Mouse (Mus musculus) MEL (cell line): ENCODE results near the gene Tmprss7. TPM values are rescaled to one million over a fixed set of nuclear protein-coding genes. Genes with fewer than 3 reads are reported as not detected.

Source experiments
- DNase-seq: peaks from one replicate; pipeline ENCODE4 v3.0.0; 2011; ENCODE audit warnings: low read depth, low spot score
- H3K27ac ChIP-seq: 2 replicates; pipeline ENCODE4 v1.5.1; 2012; ENCODE audit warnings: low read depth, mild to moderate bottlenecking, control low read depth, low read length, moderate library complexity; ENCODE audit not compliant: control insufficient read depth
- H3K27me3 ChIP-seq, 2 experiments: fragments of 150-350 bp in 1 of 2; sonication (generic) in 1 of 2; 2 replicates each; pipeline ENCODE4 v1.6.1; 2012; ENCODE audit warnings: low read length in 2 of 2, mild to moderate bottlenecking in 2 of 2, improper control_type of control experiment in 1 of 2, moderate library complexity in 1 of 2; ENCODE audit not compliant: insufficient read depth in 2 of 2, control insufficient read depth in 1 of 2
- H3K36me3 ChIP-seq, 2 experiments: 2 replicates each; pipeline ENCODE4 v1.6.1; 2012 to 2014; ENCODE audit warnings: low read length in 2 of 2, improper control_type of control experiment in 1 of 2, inconsistent platforms in 1 of 2, mild to moderate bottlenecking in 1 of 2; ENCODE audit not compliant: insufficient read depth in 2 of 2, control insufficient read depth in 1 of 2
- H3K4me1 ChIP-seq, 2 experiments: fragments of 150-350 bp in 1 of 2; sonication (generic) in 1 of 2; 2 replicates each; pipeline ENCODE4 v1.6.1; 2012; ENCODE audit warnings: low read length in 2 of 2, improper control_type of control experiment in 1 of 2, mild to moderate bottlenecking in 1 of 2; ENCODE audit not compliant: insufficient read depth in 2 of 2, control insufficient read depth in 1 of 2
- H3K4me3 ChIP-seq, 2 experiments: fragments of 150-350 bp in 1 of 2; sonication (generic) in 1 of 2; 2 replicates each; pipeline ENCODE4 v1.5.1; 2012; ENCODE audit warnings: low read depth in 2 of 2, low read length in 2 of 2, mild to moderate bottlenecking in 2 of 2, moderate library complexity in 2 of 2, control low read depth in 1 of 2, improper control_type of control experiment in 1 of 2; ENCODE audit not compliant: control insufficient read depth in 1 of 2, insufficient read depth in 1 of 2
- H3K79me2 ChIP-seq: 2 replicates; pipeline ENCODE4 v1.6.1; 2012; ENCODE audit warnings: mild to moderate bottlenecking, low read length, moderate library complexity; ENCODE audit not compliant: control insufficient read depth, poor library complexity, insufficient read depth
- H3K9ac ChIP-seq: 2 replicates; pipeline ENCODE4 v1.6.1; 2012; ENCODE audit warnings: low read depth, mild to moderate bottlenecking, control low read depth, low read length, moderate library complexity; ENCODE audit not compliant: control insufficient read depth, poor library complexity, severe bottlenecking
- H3K9me3 ChIP-seq: fragments of 150-350 bp; sonication (generic); replicated peaks from 2 replicates; pipeline ENCODE4 v1.6.1; 2012; ENCODE audit warnings: mild to moderate bottlenecking, low read length, improper control_type of control experiment, moderate library complexity; ENCODE audit not compliant: insufficient read depth
- CHD2 ChIP-seq: IDR thresholded peaks from 2 replicates; pipeline ENCODE4 v1.6.1; 2011; ENCODE audit warnings: low read length, improper control_type of control experiment
- CTCF ChIP-seq, 3 experiments: IDR thresholded peaks in 2 of 3; conservative IDR thresholded peaks in 1 of 3; 2 replicates each; pipeline ENCODE4 v1.5.1; 2011 to 2012; ENCODE audit warnings: low read length in 3 of 3, low read depth in 2 of 3, mild to moderate bottlenecking in 2 of 3, improper control_type of control experiment in 1 of 3, inconsistent platforms in 1 of 3, mixed read lengths in 1 of 3, moderate library complexity in 1 of 3; ENCODE audit not compliant: control insufficient read depth in 1 of 3, insufficient read depth in 1 of 3, poor library complexity in 1 of 3, severe bottlenecking in 1 of 3
- E2F4 ChIP-seq: IDR thresholded peaks from 2 replicates; pipeline ENCODE4 v1.6.1; 2011; ENCODE audit warnings: low read depth, low read length, improper control_type of control experiment, borderline replicate concordance
- ELF1 ChIP-seq: IDR thresholded peaks from 2 replicates; pipeline ENCODE4 v1.6.1; 2014; ENCODE audit warnings: low read depth, mild to moderate bottlenecking, inconsistent platforms, low read length, improper control_type of control experiment, moderate library complexity
- JUND ChIP-seq: IDR thresholded peaks from 2 replicates; pipeline ENCODE4 v1.6.1; 2011; ENCODE audit warnings: low read depth, mild to moderate bottlenecking, improper control_type of control experiment, low read length
- KAT2A ChIP-seq: conservative IDR thresholded peaks from 2 replicates; pipeline ENCODE4 v1.6.1; 2012; ENCODE audit warnings: low read depth, low read length, improper control_type of control experiment, inconsistent platforms
- MXI1 ChIP-seq: IDR thresholded peaks from 2 replicates; pipeline ENCODE4 v1.6.1; 2011; ENCODE audit warnings: mild to moderate bottlenecking, low read depth, low read length, improper control_type of control experiment
- MYB ChIP-seq: IDR thresholded peaks from 2 replicates; pipeline ENCODE4 v1.6.1; 2011; ENCODE audit warnings: mild to moderate bottlenecking, low read depth, low read length, improper control_type of control experiment
- MYC ChIP-seq: IDR thresholded peaks from 2 replicates; pipeline ENCODE4 v1.6.1; 2011; ENCODE audit warnings: low read depth, mild to moderate bottlenecking, low read length, improper control_type of control experiment, moderate library complexity
- NELFE ChIP-seq: IDR thresholded peaks from 2 replicates; pipeline ENCODE4 v1.6.1; 2011; ENCODE audit warnings: low read depth, low read length, improper control_type of control experiment
- NRF1 ChIP-seq: IDR thresholded peaks from 2 replicates; pipeline ENCODE4 v1.6.1; 2014; ENCODE audit warnings: low read depth, mild to moderate bottlenecking, inconsistent platforms, low read length, improper control_type of control experiment, moderate library complexity; ENCODE audit not compliant: poor library complexity, insufficient read depth, severe bottlenecking
- POLR2AphosphoS2 ChIP-seq: IDR thresholded peaks from 2 replicates; pipeline ENCODE4 v1.6.1; 2011; ENCODE audit warnings: low read length, improper control_type of control experiment
- POLR2AphosphoS5 ChIP-seq: IDR thresholded peaks from 2 replicates; pipeline ENCODE4 v1.6.1; 2012; ENCODE audit warnings: low read depth, borderline replicate concordance, mild to moderate bottlenecking, inconsistent platforms, low read length, moderate library complexity, mixed read lengths
- RAD21 ChIP-seq: IDR thresholded peaks from 2 replicates; pipeline ENCODE4 v1.6.1; 2011; ENCODE audit warnings: mild to moderate bottlenecking, low read depth, low read length, improper control_type of control experiment
- SIN3A ChIP-seq: IDR thresholded peaks from 2 replicates; pipeline ENCODE4 v1.6.1; 2012; ENCODE audit warnings: low read length, improper control_type of control experiment, inconsistent platforms
- UBTF ChIP-seq: IDR thresholded peaks from 2 replicates; pipeline ENCODE4 v1.6.1; 2012; ENCODE audit warnings: low read depth, mild to moderate bottlenecking, inconsistent platforms, low read length, improper control_type of control experiment, moderate library complexity, borderline replicate concordance; ENCODE audit not compliant: insufficient read depth
- USF2 ChIP-seq, 2 experiments: IDR thresholded peaks; 2 replicates each; pipeline ENCODE4 v1.6.1; 2011 to 2012; ENCODE audit warnings: improper control_type of control experiment in 2 of 2, low read length in 2 of 2, borderline replicate concordance in 1 of 2, inconsistent platforms in 1 of 2, low read depth in 1 of 2, mild to moderate bottlenecking in 1 of 2; ENCODE audit not compliant: insufficient read depth in 1 of 2
- ZMIZ1 ChIP-seq: IDR thresholded peaks from 2 replicates; pipeline ENCODE4 v1.6.1; 2012; ENCODE audit warnings: low read depth, mild to moderate bottlenecking, inconsistent platforms, low read length, improper control_type of control experiment, moderate library complexity
- polyA plus RNA-seq, 2 experiments: library from polyadenylated mRNA; stranded (reverse) in 1 of 2; unstranded in 1 of 2; fragments of >175 nt in 1 of 2; fragments of >200 nt in 1 of 2; gene quantifications; 2 replicates each; pipeline versions ENCODE4 v1.2.1 to v1.2.4; 2012; ENCODE audit warnings: low replicate concordance in 2 of 2, low read depth in 1 of 2; ENCODE audit not compliant: insufficient read length in 2 of 2, insufficient read depth in 1 of 2, missing spikeins in 1 of 2
- total RNA-seq: library from RNA; depleted of rRNA; stranded (reverse); fragments of 300-350 nt; gene quantifications from 2 replicates; pipeline ENCODE4 v1.2.3, GENCODE M21; 2012

The Tmprss7 gene
- total and polyA plus RNA-seq, 3 experiments, result 0.04 TPM; not detected in 1

GRCm38 (mm10) chr16:45711263-45711662 lies 17.8 kb upstream of the Tmprss7 start:
- Histone ChIP-seq H3K79me2 (no peaks in the 10 kb centered on the region), H3K27me3 (no peaks in the 10 kb centered on the region), H3K36me3 (no peaks in the 10 kb centered on the region), H3K4me3 (no peak overlapping the region), H3K9me3 (no peaks in the 10 kb centered on the region), H3K4me1 (no peaks in the 10 kb centered on the region), H3K9ac (no peak overlapping the region), H3K27ac (no peak overlapping the region)
- DNase-seq, result no peak
- TF ChIP-seq CHD2 (no peak), NELFE (no peak), RAD21 (no peak; the same call in 1 of the 2 replicates)

DNA sequence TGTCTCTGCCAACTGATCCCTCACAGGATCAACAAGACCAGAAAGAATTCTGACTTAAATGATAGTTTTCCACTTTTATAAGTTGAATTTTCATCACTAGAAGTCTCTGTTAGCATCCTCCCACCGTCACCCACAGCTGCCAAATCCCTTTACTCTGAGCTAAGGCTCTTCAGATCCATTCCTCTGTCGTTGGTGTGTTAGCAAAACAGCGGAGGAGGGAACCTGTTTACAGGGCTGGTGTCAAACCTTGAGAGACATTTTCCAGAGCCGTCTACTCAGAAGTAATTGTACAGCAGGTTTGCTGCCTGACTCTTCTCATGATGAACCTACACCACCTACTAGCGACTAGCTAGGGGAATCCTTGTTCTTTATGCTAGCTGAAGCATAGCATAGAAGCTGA lies 5.8 kb upstream of the Tmprss7 start:
- DNase-seq, result no peak
- no peak overlapping the region for H3K27ac ChIP-seq
- no peaks in the 10 kb centered on the region for H3K4me1 ChIP-seq
- H3K27me3 ChIP-seq, result peaks cover 0 to 2% of the 10 kb centered on the region in 2 experiments; a peak in 1 of 4 replicates
- no peaks in the 10 kb centered on the region for H3K9me3 ChIP-seq
- no peak overlapping the region for H3K9ac ChIP-seq
- H3K79me2 ChIP-seq, result no peaks in the 10 kb centered on the region
- TF ChIP-seq E2F4 (no peak), ZMIZ1 (no peak), NRF1 (no peak), MYC (no peak), POLR2AphosphoS5 (no peak), KAT2A (no peak), POLR2AphosphoS2 (no peak), MYB (no peak), JUND (no peak), CTCF (IDR thresholded peaks at IDR 0.05 in 2 of 3, conservative IDR thresholded peaks at IDR 0.05 in 1 of 3; ENCODE audit: control insufficient read depth in 1 of 3, insufficient read depth in 1 of 3, low read depth in 2 of 3, low read length in 3 of 3, poor library complexity in 1 of 3, severe bottlenecking in 1 of 3) (no peak), RAD21 (no peak), ELF1 (no peak), MXI1 (no peak), UBTF (no peak)
- no peaks in the 10 kb centered on the region for H3K36me3 ChIP-seq
- no peak overlapping the region for H3K4me3 ChIP-seq

DNA sequence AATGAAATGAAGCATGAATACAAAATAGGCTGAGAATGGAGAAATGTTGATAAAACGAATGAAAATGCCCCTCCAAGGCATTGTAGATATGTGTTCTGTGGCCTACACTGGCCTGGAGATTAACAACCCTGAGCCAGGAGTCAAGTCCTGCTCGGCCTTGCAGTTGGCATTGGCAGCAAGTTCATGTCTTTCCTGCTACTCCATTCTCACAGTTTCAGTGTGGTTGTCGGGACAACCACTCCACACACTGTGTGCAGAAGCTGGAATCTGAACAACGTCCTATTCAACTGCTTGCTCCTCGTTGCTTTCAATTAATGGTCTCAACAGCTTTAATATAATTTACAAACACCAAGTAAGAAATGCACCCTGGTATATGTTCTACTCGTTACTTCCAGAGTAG lies 4.5 kb upstream of the Tmprss7 start:
- H3K9ac ChIP-seq, result no peak overlapping the region

More for the DNA sequence above, 4.5 kb upstream of the Tmprss7 start:
- Histone ChIP-seq H3K4me3 (no peak overlapping the region), H3K4me1 (no peaks in the 10 kb centered on the region), H3K27me3 (peaks cover 0 to 2% of the 10 kb centered on the region in 2 experiments; a peak in 1 of 4 replicates), H3K36me3 (no peaks in the 10 kb centered on the region), H3K27ac (no peak overlapping the region), H3K79me2 (no peaks in the 10 kb centered on the region), H3K9me3 (no peaks in the 10 kb centered on the region)
- no peak for DNase-seq
- TF ChIP-seq SIN3A (no peak), USF2 (IDR thresholded peaks at IDR 0.05; ENCODE audit: borderline replicate concordance in 1 of 2, insufficient read depth in 1 of 2, low read depth in 1 of 2, low read length in 2 of 2) (no peak)
